Mouse (Mus musculus): ENCODE results near the gene Slc8a2. TPM values are rescaled to one million over a fixed set of nuclear protein-coding genes. Genes with fewer than 3 reads are reported as not detected.

Gene Slc8a2
- polyA plus RNA-seq, 2 experiments from 2014 or later, result not detected

- ATAC-seq, result no peak
Observed at GRCm38 (mm10) chr7:16172141-16172581, 42.5 kb downstream of the Slc8a2 start.

GRCm38 (mm10) chr7:16172586-16173140 lies 43.0 kb downstream of the Slc8a2 start:
- ATAC-seq, result no peak

GRCm38 (mm10) chr7:16173146-16173545 lies 43.5 kb downstream of the Slc8a2 start:
- no peak for ATAC-seq

- ATAC-seq, result peak; percentile 84
Observed at GRCm38 (mm10) chr7:16174597-16175541, 45.2 kb downstream of the Slc8a2 start, which contains the start of gene Meis3. Gene Meis3, plus strand, starts transcription at chr7:16175090.

GRCm38 (mm10) chr7:16175542-16175931 lies 45.9 kb downstream of the Slc8a2 start:
- peak; percentile 47 for ATAC-seq

GRCm38 (mm10) chr7:16178114-16178513 lies 48.5 kb downstream of the Slc8a2 start:
- ATAC-seq, result no peak

- no peak for ATAC-seq
Observed at GRCm38 (mm10) chr7:16183663-16184062, 54.0 kb downstream of the Slc8a2 start.

GRCm38 (mm10) chr7:16187494-16187893 lies 57.9 kb downstream of the Slc8a2 start:
- ATAC-seq, result no peak

GRCm38 (mm10) chr7:16192315-16192714 lies 62.7 kb downstream of the Slc8a2 start:
- ATAC-seq, result peak; percentile 47

- ATAC-seq, result peak; percentile 78
Observed at GRCm38 (mm10) chr7:16193702-16194101, 64.1 kb downstream of the Slc8a2 start.

GRCm38 (mm10) chr7:16196616-16197015 lies 67.0 kb downstream of the Slc8a2 start:
- no peak for ATAC-seq

GRCm38 (mm10) chr7:16197166-16197565 lies 67.5 kb downstream of the Slc8a2 start:
- ATAC-seq, result no peak

- ATAC-seq, result no peak
Observed at GRCm38 (mm10) chr7:16198540-16198939, 68.9 kb downstream of the Slc8a2 start.

GRCm38 (mm10) chr7:16201136-16201535 lies 71.5 kb downstream of the Slc8a2 start:
- ATAC-seq, result peak; percentile 66

GRCm38 (mm10) chr7:16202756-16203504 lies 73.3 kb downstream of the Slc8a2 start:
- no peak for ATAC-seq

- ATAC-seq, result no peak
Observed at GRCm38 (mm10) chr7:16203505-16203903, 73.9 kb downstream of the Slc8a2 start.

- ATAC-seq, result peak; percentile 29
Observed at GRCm38 (mm10) chr7:16204791-16205190, 75.2 kb downstream of the Slc8a2 start.

- peak; percentile 56 for ATAC-seq
Observed at GRCm38 (mm10) chr7:16207076-16207475, 77.5 kb downstream of the Slc8a2 start.

- peak; percentile 73 for ATAC-seq
Observed at GRCm38 (mm10) chr7:16207496-16207895, 77.9 kb downstream of the Slc8a2 start.

- ATAC-seq, result no peak
Observed at GRCm38 (mm10) chr7:16208781-16209665, 79.4 kb downstream of the Slc8a2 start.

Measured in activated CD4-positive, CD25-positive, alpha-beta regulatory T cell, adult 4 months (primary cell).